Mouse (Mus musculus) hindbrain, embryonic 11.5 days (tissue): ENCODE data around the gene Prss37. TPM values are rescaled to one million over a fixed set of nuclear protein-coding genes. Genes with fewer than 3 reads are reported as not detected.

Source experiments
- ATAC-seq: fragments of 200-750 bp; cut with Nextera tagmentation; 2 replicates; pipeline ENCODE4 v1.8.0; 2017; ENCODE audit warnings: mild to moderate bottlenecking, moderate TSS enrichment, moderate library complexity; ENCODE audit not compliant: low FRiP score
- DNase-seq: peaks from one replicate; pipeline ENCODE4 v3.0.0-alpha.2; 2015; ENCODE audit warnings: low spot score
- H3K27ac ChIP-seq: fragments of 300-500 bp; sonication (generic); 2 replicates; pipeline ENCODE4 v1.5.1; 2014; ENCODE audit warnings: mild to moderate bottlenecking, low read depth, low read length
- H3K27me3 ChIP-seq: fragments of 300-500 bp; sonication (generic); 2 replicates; pipeline ENCODE4 v1.6.1; 2014; ENCODE audit warnings: mild to moderate bottlenecking, low read length, moderate library complexity, mixed read lengths; ENCODE audit not compliant: control insufficient read depth, insufficient read depth
- H3K36me3 ChIP-seq: fragments of 300-500 bp; sonication (generic); 2 replicates; pipeline ENCODE4 v1.6.1; 2014; ENCODE audit warnings: mild to moderate bottlenecking, low read length, moderate library complexity, mixed read lengths; ENCODE audit not compliant: control insufficient read depth, insufficient read depth
- H3K4me1 ChIP-seq: fragments of 300-500 bp; sonication (generic); replicated peaks from 2 replicates; pipeline ENCODE4 v1.6.1; 2014; ENCODE audit warnings: low read length, mixed read lengths; ENCODE audit not compliant: control insufficient read depth, insufficient read depth
- H3K4me2 ChIP-seq: fragments of 300-500 bp; sonication (generic); replicated peaks from 2 replicates; pipeline ENCODE4 v1.6.1; 2014; ENCODE audit warnings: mild to moderate bottlenecking, low read depth, low read length
- H3K4me3 ChIP-seq: fragments of 300-500 bp; sonication (generic); 2 replicates; pipeline ENCODE4 v1.5.1; 2014; ENCODE audit warnings: low read depth, low read length
- H3K9ac ChIP-seq: fragments of 300-500 bp; sonication (generic); 2 replicates; pipeline ENCODE4 v1.6.1; 2014; ENCODE audit warnings: low read depth, low read length
- H3K9me3 ChIP-seq: fragments of 300-500 bp; sonication (generic); 2 replicates; pipeline ENCODE4 v1.6.1; 2016; ENCODE audit warnings: low read length; ENCODE audit not compliant: control insufficient read depth
- WGBS: fragments of 180-500 bp; shearing (Covaris S2); extraction: QIAGEN DNeasy Blood & Tissue Kit; methylation state at CpG from one replicate; pipeline ENCODE4 v1.1.7; 2014; 5-methylcytosine and 5-hydroxymethylcytosine counted together
- polyA plus RNA-seq: library from polyadenylated mRNA; unstranded; fragments of >200 nt; fragmentation: Nextera tagmentation; extraction: Ambion mirVana; gene quantifications from 2 replicates; pipeline ENCODE4 v1.2.1, GENCODE M21; 2014

The Prss37 gene
- polyA plus RNA-seq, 1 experiment from 2014 or later, result 0.17 TPM

GRCm38 (mm10) chr6:40470916-40471719 lies 48.2 kb downstream of the Prss37 start, which contains the start of gene Ssbp1:
Gene Ssbp1 (plus strand): TSS chr6:40471352.
- Histone ChIP-seq H3K27me3 (no peaks in the 10 kb centered on the region), H3K9me3 (no peaks in the 10 kb centered on the region), H3K36me3 (peaks cover 7% of the 10 kb centered on the region; the same call in 1 of the 2 replicates), H3K4me2 (peak within 1 kb of the TSS; percentile 48), H3K9ac (peak within 1 kb of the TSS; percentile 93), H3K4me3 (peak within 1 kb of the TSS; percentile 79), H3K4me1 (no peaks in the 10 kb centered on the region), H3K27ac (peak within 1 kb of the TSS; percentile 92)
- under 1% methylated on average over 54 of the region's 54 CpGs for WGBS
- ATAC-seq (peak; percentile 96), DNase-seq (peak; percentile 96)

GRCm38 (mm10) chr6:40465710-40466109 lies 53.6 kb downstream of the Prss37 start:
- Histone ChIP-seq H3K4me1 (no peaks in the 10 kb centered on the region), H3K4me2 (no peak overlapping the region), H3K9me3 (no peaks in the 10 kb centered on the region), H3K4me3 (no peak overlapping the region), H3K9ac (no peak overlapping the region), H3K27me3 (no peaks in the 10 kb centered on the region), H3K36me3 (no peaks in the 10 kb centered on the region), H3K27ac (no peak overlapping the region)
- DNase-seq (no peak), ATAC-seq (no peak)
- 50% methylated on average over 6 of the region's 6 CpGs for WGBS

Other genes with a start within 250 kb of the Prss37 start
- gene Agk, start 194.3 kb downstream of the Prss37 start, polyA plus RNA-seq, result 43.2 and 43.4 TPM in 2 replicates
- gene E330009J07Rik, start 83.4 kb downstream of the Prss37 start, polyA plus RNA-seq, result 14.8 and 16.8 TPM in 2 replicates
- gene Wee2, start 80.4 kb downstream of the Prss37 start, polyA plus RNA-seq, result 0.13 and 0.19 TPM in 2 replicates
- 167 and 171 TPM in 2 replicates for gene Ssbp1, start 48.2 kb downstream of the Prss37 start, polyA plus RNA-seq
- gene Tas2r137, start 28.3 kb downstream of the Prss37 start, polyA plus RNA-seq, result not detected in 2 replicates
- gene Tas2r108, start 26.0 kb downstream of the Prss37 start, polyA plus RNA-seq, result 0.73 TPM in 1 of 2 replicates, not detected in the other
- gene Olfr461, start 35.5 kb upstream of the Prss37 start, polyA plus RNA-seq, result 0.21 TPM in 1 of 2 replicates, not detected in the other
- not detected in 2 replicates for gene Olfr460, start 50.0 kb upstream of the Prss37 start, polyA plus RNA-seq
- 0.25 and 1.2 TPM in 2 replicates for gene Clec5a, start 66.3 kb upstream of the Prss37 start, polyA plus RNA-seq
- gene Tas2r138, start 93.8 kb upstream of the Prss37 start, polyA plus RNA-seq, result not detected in 2 replicates
- not detected in 2 replicates for gene Mgam, start 109.3 kb upstream of the Prss37 start, polyA plus RNA-seq